Mouse (Mus musculus) heart, postnatal 0 days (tissue): ENCODE results near the gene Col5a1. TPM values are rescaled to one million over a fixed set of nuclear protein-coding genes. Genes with fewer than 3 reads are reported as not detected.

Experiments
- ATAC-seq: fragments of 200-750 bp; cut with Nextera tagmentation; 2 replicates; pipeline ENCODE4 v1.8.0; 2017; ENCODE audit warnings: low read depth, moderate number of reproducible peaks, moderate library complexity; ENCODE audit not compliant: insufficient read depth
- DNase-seq: peaks from one replicate; pipeline ENCODE4 v3.0.0-alpha.2; 2016; ENCODE audit warnings: low spot score
- H3K27ac ChIP-seq: fragments of 300-500 bp; sonication (generic); 2 replicates; pipeline ENCODE4 v1.5.1; 2014; ENCODE audit warnings: low read depth, mild to moderate bottlenecking
- H3K27me3 ChIP-seq: fragments of 300-500 bp; sonication (generic); 2 replicates; pipeline ENCODE4 v1.6.1; 2014; ENCODE audit warnings: low read length, mixed read lengths; ENCODE audit not compliant: control insufficient read depth, insufficient read depth
- H3K36me3 ChIP-seq: fragments of 300-500 bp; sonication (generic); replicated peaks from 2 replicates; pipeline ENCODE4 v1.6.1; 2014; ENCODE audit warnings: low read length, mixed read lengths; ENCODE audit not compliant: control insufficient read depth, insufficient read depth
- H3K4me1 ChIP-seq: fragments of 300-500 bp; sonication (generic); 2 replicates; pipeline ENCODE4 v1.6.1; 2014; ENCODE audit warnings: antibody characterized with exemption; ENCODE audit not compliant: control insufficient read depth, insufficient read depth
- H3K4me2 ChIP-seq: fragments of 300-500 bp; sonication (generic); 2 replicates; pipeline ENCODE4 v1.6.1; 2014; ENCODE audit warnings: low read depth, mild to moderate bottlenecking, low read length, moderate library complexity
- H3K4me3 ChIP-seq: fragments of 300-500 bp; sonication (generic); 2 replicates; pipeline ENCODE4 v1.5.1; 2014; ENCODE audit warnings: low read depth, low read length
- H3K9ac ChIP-seq: fragments of 300-500 bp; sonication (generic); replicated peaks from 2 replicates; pipeline ENCODE4 v1.6.1; 2014; ENCODE audit warnings: low read depth, low read length, mixed read lengths
- H3K9me3 ChIP-seq: fragments of 300-500 bp; sonication (generic); replicated peaks from 2 replicates; pipeline ENCODE4 v1.6.1; 2016; ENCODE audit warnings: low read length; ENCODE audit not compliant: control insufficient read depth
- CTCF ChIP-seq: IDR thresholded peaks from 2 replicates; pipeline ENCODE4 v1.5.1; 2016; ENCODE audit warnings: antibody characterized with exemption, control low read depth, low read depth
- EP300 ChIP-seq: IDR thresholded peaks from 2 replicates; pipeline ENCODE4 v1.6.1; 2016; ENCODE audit warnings: antibody characterized with exemption, low read depth
- WGBS: fragments of 180-500 bp; shearing (Covaris S2); extraction: QIAGEN DNeasy Blood & Tissue Kit; methylation state at CpG from one replicate; pipeline ENCODE4 v1.1.7; 2014; 5-methylcytosine and 5-hydroxymethylcytosine counted together
- polyA plus RNA-seq: library from polyadenylated mRNA; unstranded; fragments of >200 nt; fragmentation: Nextera tagmentation; extraction: Ambion mirVana; gene quantifications from 2 replicates; pipeline ENCODE4 v1.2.1, GENCODE M21; 2015
- total RNA-seq: library from RNA; depleted of rRNA; stranded (reverse); fragments of >200 nt; gene quantifications from 2 replicates; pipeline ENCODE4 v1.2.3, GENCODE M21; 2014; ENCODE audit warnings: low replicate concordance

The Col5a1 gene
- total and polyA plus RNA-seq, 2 experiments from 2014 or later, result 41.9 to 129 TPM

DNA sequence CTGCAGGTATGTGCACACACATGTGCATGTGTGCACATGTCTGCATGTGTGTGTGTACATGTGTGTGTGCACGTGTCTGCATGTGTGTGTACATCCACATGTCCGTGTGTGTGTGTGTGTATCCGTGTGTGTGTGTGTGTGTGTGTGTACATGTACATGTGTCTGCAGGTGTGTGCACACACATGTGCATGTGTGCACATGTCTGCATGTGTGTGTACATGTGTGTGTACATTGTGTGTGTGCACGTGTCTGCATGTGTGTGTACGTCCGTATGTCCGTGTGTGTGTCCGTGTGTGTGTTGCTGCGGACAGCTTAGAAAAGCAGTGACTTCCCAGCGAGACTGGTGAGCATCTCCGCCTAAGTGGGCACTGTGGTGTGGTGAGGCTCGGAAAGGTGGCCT lies 6.8 kb downstream of the Col5a1 start:
- TF ChIP-seq CTCF, result no peak
- TF ChIP-seq EP300, result no peak
- ATAC-seq, result no peak
- DNase-seq, result no peak

DNA sequence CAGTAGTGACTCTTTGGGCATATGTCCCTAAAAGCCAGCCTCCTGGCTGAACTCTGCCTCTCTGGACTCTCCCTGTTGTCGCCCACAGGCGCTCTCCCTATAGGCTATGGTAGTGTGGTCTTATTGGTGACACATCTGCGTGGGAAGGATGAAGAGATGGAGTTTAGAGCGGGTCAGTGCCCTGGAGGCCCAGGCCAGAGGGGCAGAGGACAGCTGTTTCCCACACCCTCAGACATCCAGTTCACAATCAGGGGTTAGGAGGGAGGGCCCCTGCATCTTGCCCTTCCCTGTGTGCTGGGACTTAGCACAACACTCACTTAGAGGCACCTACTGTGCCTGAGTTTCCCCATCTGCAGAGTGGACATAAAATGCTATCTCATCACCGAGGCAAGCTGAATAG lies 8.8 kb downstream of the Col5a1 start:
- WGBS, result 78% methylated on average over 5 of the region's 5 CpGs
- TF ChIP-seq EP300 (no peak), CTCF (no peak)
- H3K9ac ChIP-seq, result no peak overlapping the region
- H3K4me3 ChIP-seq, result no peak overlapping the region
- H3K9me3 ChIP-seq, result no peaks in the 10 kb centered on the region
- H3K4me1 ChIP-seq, result no peaks in the 10 kb centered on the region
- H3K4me2 ChIP-seq, result no peak overlapping the region
- H3K27ac ChIP-seq, result no peak overlapping the region
- ATAC-seq (no peak), DNase-seq (no peak)
- H3K36me3 ChIP-seq, result no peaks in the 10 kb centered on the region
- no peaks in the 10 kb centered on the region for H3K27me3 ChIP-seq

More for the DNA sequence above, 6.8 kb downstream of the Col5a1 start:
- WGBS, result 89% methylated on average over 12 of the region's 12 CpGs
- Histone ChIP-seq H3K27ac (no peak overlapping the region), H3K9ac (no peak overlapping the region), H3K4me3 (no peak overlapping the region), H3K4me2 (no peak overlapping the region), H3K36me3 (no peaks in the 10 kb centered on the region), H3K4me1 (no peaks in the 10 kb centered on the region), H3K27me3 (peaks cover 3% of the 10 kb centered on the region; the same call in 1 of the 2 replicates), H3K9me3 (no peaks in the 10 kb centered on the region)

DNA sequence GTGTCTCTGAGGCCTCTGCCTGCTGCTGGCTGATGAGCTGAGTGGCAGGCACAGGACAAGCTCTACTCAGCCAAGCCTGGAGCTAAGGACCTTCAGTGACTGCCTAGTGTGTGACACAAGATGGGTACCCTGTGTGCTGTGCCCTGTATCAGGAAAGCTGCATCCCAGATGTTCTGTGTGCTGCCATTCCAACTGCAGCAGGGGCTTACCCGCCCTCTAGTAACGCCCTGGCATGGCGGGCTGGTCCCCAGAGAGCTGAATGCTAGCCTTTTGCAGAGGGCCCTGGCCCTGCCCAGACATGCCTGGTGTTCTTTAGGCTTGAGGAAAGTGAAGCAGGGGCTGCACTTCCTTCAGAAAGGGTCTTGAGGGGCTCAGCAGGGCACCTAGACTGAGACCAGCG lies 9.4 kb downstream of the Col5a1 start:
- no peak overlapping the region for H3K4me3 ChIP-seq
- 89% methylated on average over 4 of the region's 4 CpGs for WGBS
- H3K27me3 ChIP-seq, result no peaks in the 10 kb centered on the region
- ATAC-seq, result no peak
- H3K27ac ChIP-seq, result no peak overlapping the region
- TF ChIP-seq CTCF, result no peak
- TF ChIP-seq EP300, result no peak
- H3K36me3 ChIP-seq, result no peaks in the 10 kb centered on the region
- no peaks in the 10 kb centered on the region for H3K4me1 ChIP-seq
- no peak for DNase-seq
- no peak overlapping the region for H3K9ac ChIP-seq
- no peak overlapping the region for H3K4me2 ChIP-seq
- H3K9me3 ChIP-seq, result no peaks in the 10 kb centered on the region

DNA sequence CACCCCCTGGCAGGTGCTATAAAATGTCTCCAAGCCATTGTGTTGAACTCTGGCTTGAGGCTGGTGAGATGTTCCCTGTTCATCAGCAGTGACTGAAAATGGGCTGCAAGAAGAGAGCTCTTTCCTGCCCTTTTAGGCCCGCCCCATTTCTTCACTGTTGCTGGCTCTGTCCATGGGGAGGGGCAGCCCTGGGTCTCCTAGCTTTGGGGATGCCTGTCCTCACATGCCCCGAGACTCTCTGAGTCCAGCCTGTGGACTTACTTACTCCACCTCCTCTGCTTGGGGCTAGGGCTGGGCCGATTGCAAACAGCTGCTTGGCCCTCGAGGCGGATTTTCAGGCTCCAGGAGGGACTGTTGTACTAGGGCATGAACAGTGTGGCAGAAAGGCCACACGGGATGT lies 10.9 kb downstream of the Col5a1 start:
- Histone ChIP-seq H3K4me2 (no peak overlapping the region), H3K36me3 (no peaks in the 10 kb centered on the region), H3K27ac (no peak overlapping the region), H3K9me3 (no peaks in the 10 kb centered on the region), H3K27me3 (no peaks in the 10 kb centered on the region), H3K9ac (no peak overlapping the region), H3K4me3 (no peak overlapping the region), H3K4me1 (no peaks in the 10 kb centered on the region)
- no peak for DNase-seq
- TF ChIP-seq CTCF (no peak), EP300 (no peak)
- ATAC-seq, result 0 out of 2 replicates have a peak, but pooled peaks have one; percentile 25
- 60% methylated on average over 6 of the region's 6 CpGs for WGBS

DNA sequence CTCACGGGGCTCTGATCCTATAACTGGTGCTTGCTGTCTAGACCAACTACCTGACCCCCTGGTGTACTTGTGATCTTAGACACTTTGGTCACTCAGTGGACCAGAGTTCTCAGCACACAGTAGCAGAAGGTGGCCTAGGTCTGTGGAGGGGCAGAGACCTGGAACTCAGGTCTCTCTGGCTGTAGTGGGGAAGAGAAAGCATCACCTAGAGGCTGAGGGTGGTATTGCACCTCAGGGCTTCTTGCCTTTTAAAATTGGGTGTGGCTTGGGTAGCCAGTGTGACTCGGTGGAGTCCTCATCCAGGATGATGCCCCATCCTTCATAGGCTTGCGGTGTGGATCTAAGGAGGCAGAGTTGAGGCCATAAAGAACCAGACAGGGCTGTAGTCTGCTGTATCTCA lies 13.7 kb downstream of the Col5a1 start:
- no peak overlapping the region for H3K4me2 ChIP-seq
- H3K4me1 ChIP-seq, result no peaks in the 10 kb centered on the region
- DNase-seq, result no peak
- no peak overlapping the region for H3K27ac ChIP-seq
- WGBS, result 62% methylated on average over 3 of the region's 3 CpGs
- H3K9ac ChIP-seq, result no peak overlapping the region
- H3K4me3 ChIP-seq, result no peak overlapping the region
- H3K36me3 ChIP-seq, result no peaks in the 10 kb centered on the region
- no peaks in the 10 kb centered on the region for H3K9me3 ChIP-seq
- ATAC-seq, result no peak
- H3K27me3 ChIP-seq, result no peaks in the 10 kb centered on the region
- peak; percentile 55 for TF ChIP-seq CTCF
- no peak for TF ChIP-seq EP300

GRCm38 (mm10) chr2:27901076-27901475 lies 14.9 kb downstream of the Col5a1 start:
- no peak overlapping the region for H3K9ac ChIP-seq
- H3K4me3 ChIP-seq, result no peak overlapping the region
- H3K36me3 ChIP-seq, result no peaks in the 10 kb centered on the region
- H3K9me3 ChIP-seq, result no peaks in the 10 kb centered on the region
- DNase-seq, result no peak
- no peak overlapping the region for H3K27ac ChIP-seq
- H3K27me3 ChIP-seq, result no peaks in the 10 kb centered on the region
- no peaks in the 10 kb centered on the region for H3K4me1 ChIP-seq
- TF ChIP-seq CTCF, result no peak
- no peak for TF ChIP-seq EP300
- 23% methylated on average over 2 of the region's 2 CpGs for WGBS
- no peak for ATAC-seq
- no peak overlapping the region for H3K4me2 ChIP-seq
